Mouse (Mus musculus) CH12.LX (cell line): ENCODE measurements around the gene Fastk.

Experiments used
- CHD1 ChIP-seq: IDR thresholded peaks from 2 replicates; pipeline ENCODE4 v1.6.1; 2012; ENCODE audit warnings: low read depth, low read length, improper control_type of control experiment, inconsistent platforms
- CHD2 ChIP-seq: IDR thresholded peaks from 2 replicates; pipeline ENCODE4 v1.6.1; 2011; ENCODE audit warnings: low read length, improper control_type of control experiment
- CTCF ChIP-seq, 2 experiments: IDR thresholded peaks in 1 of 2; conservative IDR thresholded peaks in 1 of 2; 2 replicates each; pipeline ENCODE4 v1.5.1; 2011 to 2012; ENCODE audit warnings: low read depth in 2 of 2, low read length in 2 of 2, improper control_type of control experiment in 1 of 2, inconsistent platforms in 1 of 2, mild to moderate bottlenecking in 1 of 2, moderate library complexity in 1 of 2
- ELF1 ChIP-seq: IDR thresholded peaks from 2 replicates; pipeline ENCODE4 v1.6.1; 2014; ENCODE audit warnings: low read depth, mild to moderate bottlenecking, inconsistent platforms, low read length, improper control_type of control experiment
- EP300 ChIP-seq: IDR thresholded peaks from 2 replicates; pipeline ENCODE4 v1.6.1; 2011; ENCODE audit warnings: low read length, improper control_type of control experiment
- ETS1 ChIP-seq: conservative IDR thresholded peaks from 2 replicates; pipeline ENCODE4 v1.6.1; 2012; ENCODE audit warnings: low read depth, mild to moderate bottlenecking, inconsistent platforms, low read length, improper control_type of control experiment, moderate library complexity
- MAFK ChIP-seq: IDR thresholded peaks from 2 replicates; pipeline ENCODE4 v1.6.1; 2011; ENCODE audit warnings: low read length, improper control_type of control experiment; ENCODE audit not compliant: insufficient replicate concordance
- POLR2A ChIP-seq: IDR thresholded peaks from 2 replicates; pipeline ENCODE4 v1.6.1; 2011; ENCODE audit warnings: low read depth, mild to moderate bottlenecking, improper control_type of control experiment, low read length
- USF1 ChIP-seq: IDR thresholded peaks from 2 replicates; pipeline ENCODE4 v1.6.1; 2014; ENCODE audit warnings: low read depth, mild to moderate bottlenecking, inconsistent platforms, low read length, improper control_type of control experiment
- USF2 ChIP-seq: conservative IDR thresholded peaks from 2 replicates; pipeline ENCODE4 v1.6.1; 2011; ENCODE audit warnings: low read depth, low read length, improper control_type of control experiment
- ZKSCAN1 ChIP-seq: IDR thresholded peaks from 2 replicates; pipeline ENCODE4 v1.6.1; 2012; ENCODE audit warnings: low read depth, inconsistent platforms, low read length, improper control_type of control experiment, borderline replicate concordance
- ZMIZ1 ChIP-seq: IDR thresholded peaks from 2 replicates; pipeline ENCODE4 v1.6.1; 2012; ENCODE audit warnings: low read depth, mild to moderate bottlenecking, inconsistent platforms, low read length, improper control_type of control experiment

DNA sequence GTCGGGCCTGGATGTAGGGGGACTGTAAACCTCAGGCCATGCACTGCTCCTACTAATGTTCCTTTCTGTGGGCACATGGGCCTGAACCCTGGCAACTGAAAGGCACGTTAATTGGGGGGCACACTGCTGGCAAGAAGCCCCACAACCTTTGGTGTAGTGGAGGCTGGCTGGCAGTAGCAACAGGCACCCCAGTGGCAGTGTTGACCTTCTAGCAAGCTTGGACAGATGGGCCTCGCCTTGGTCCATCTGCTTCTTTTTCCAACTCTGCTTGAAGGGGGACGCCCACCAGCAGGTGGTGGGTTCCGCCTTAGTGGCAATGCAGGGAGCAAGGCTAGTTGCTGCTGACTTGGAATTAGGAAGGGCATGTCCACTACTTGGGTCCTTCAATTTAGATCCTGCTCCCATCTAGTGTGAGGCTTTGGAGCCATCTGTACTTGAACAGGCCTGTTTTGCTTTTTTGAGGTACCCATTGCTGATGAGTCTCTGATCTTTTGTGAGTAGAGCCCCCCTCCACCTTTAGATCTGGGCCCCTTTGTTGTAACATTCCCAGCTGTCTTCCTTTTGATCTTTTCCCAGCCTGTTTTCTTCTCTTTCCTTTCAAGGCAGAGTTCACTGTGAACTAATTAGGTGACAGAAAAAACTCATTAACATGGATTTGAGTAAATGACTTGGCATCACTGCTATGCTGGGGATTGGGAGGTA, 8.3 kb upstream of the Fastk start:
- TF ChIP-seq POLR2A (no peak), CTCF (conservative IDR thresholded peaks at IDR 0.05 in 1 of 2, IDR thresholded peaks at IDR 0.05 in 1 of 2; ENCODE audit: low read depth in 2 of 2, low read length in 2 of 2) (no peak), EP300 (no peak), CHD2 (no peak), USF2 (no peak), ZKSCAN1 (no peak), MAFK (no peak), CHD1 (no peak), USF1 (no peak), ELF1 (no peak), ZMIZ1 (no peak), ETS1 (no peak)
